ENCODE assay signal across 19 mouse cellular contexts in the genomic region with DNA sequence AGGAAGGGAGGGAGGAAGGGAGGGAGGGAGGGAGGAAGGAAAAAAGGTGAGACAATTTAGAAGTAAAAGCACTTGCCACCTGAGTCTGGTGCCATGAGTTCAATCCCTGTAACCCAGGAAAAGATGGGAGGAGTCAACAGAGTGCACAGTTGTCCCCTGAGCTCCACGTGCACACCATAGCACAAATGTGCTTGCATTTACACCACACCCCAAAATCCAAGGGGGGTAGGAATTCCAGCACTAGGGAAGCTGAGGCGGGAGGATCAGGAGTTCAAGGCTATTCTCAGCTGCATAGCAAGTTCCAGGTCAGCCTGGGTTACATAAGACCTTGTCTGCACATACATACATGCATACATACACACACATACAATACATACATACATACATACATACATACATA. TPM values are rescaled to one million over a fixed set of nuclear protein-coding genes. Genes with fewer than 3 reads are reported as not detected.
DNase-seq lines count a peak whose midpoint lies in the region; ATAC-seq and TF ChIP-seq lines count a peak whose summit lies in the region.
"Had no signal": no experiment of that assay in that cellular context is flagged by ENCODE, and none has a peak within 500 bp of the region (broad histone marks: within the 10 kb centered on the region; RNA-seq: fewer than 3 reads in every experiment).

No protein-coding gene starts in this region.

- no peak for TF ChIP-seq CTCF in ES-Bruce4 (IDR thresholded peaks at IDR 0.05; ENCODE audit: low read depth, low read length)
- TF ChIP-seq CTCF in liver, postnatal 0 days (IDR thresholded peaks at IDR 0.05; ENCODE audit: low read depth), result no peak

- 76% methylated on average over 2 of the region's 2 CpGs for WGBS in kidney, embryonic 16.5 days
- 62% methylated on average over 2 of the region's 2 CpGs for WGBS in liver, postnatal 0 days (ENCODE audit: insufficient replicate concordance)

- peak overlapping the region; percentile 53; the same call in 1 of the 2 replicates for H3K27ac ChIP-seq in kidney, embryonic 16.5 days (ENCODE audit: low read length)
- H3K27ac ChIP-seq in ES-Bruce4 (ENCODE audit: insufficient read depth, low read length), result peak overlapping the region; percentile 63
- peak overlapping the region; percentile 85 for H3K27ac ChIP-seq in liver, postnatal 0 days (ENCODE audit: low read depth)
- H3K27ac ChIP-seq: embryonic facial prominence, embryonic 15.5 days; forebrain, embryonic 13.5 days; hindbrain, embryonic 13.5 days had no signal

- no peaks in the 10 kb centered on the region for H3K27me3 ChIP-seq in kidney, embryonic 16.5 days (ENCODE audit: insufficient read depth, low read length)
- H3K27me3 ChIP-seq in ES-Bruce4 (ENCODE audit: control insufficient read depth, insufficient read depth, low read length, poor library complexity, severe bottlenecking), result no peaks in the 10 kb centered on the region
- H3K27me3 ChIP-seq in liver, postnatal 0 days (ENCODE audit: insufficient read depth, low read length), result no peaks in the 10 kb centered on the region
- H3K27me3 ChIP-seq: embryonic facial prominence, embryonic 15.5 days; forebrain, embryonic 13.5 days; hindbrain, embryonic 13.5 days; intestine, embryonic 15.5 days had no signal

- H3K36me3 ChIP-seq in kidney, embryonic 16.5 days (ENCODE audit: insufficient read depth, low read length), result no peaks in the 10 kb centered on the region
- no peaks in the 10 kb centered on the region for H3K36me3 ChIP-seq in ES-Bruce4 (ENCODE audit: control insufficient read depth, insufficient read depth, low read length, poor library complexity, severe bottlenecking)
- no peaks in the 10 kb centered on the region for H3K36me3 ChIP-seq in liver, postnatal 0 days (replicated peaks; ENCODE audit: insufficient read depth, low read length)
- H3K36me3 ChIP-seq: embryonic facial prominence, embryonic 15.5 days; hindbrain, embryonic 13.5 days; intestine, embryonic 15.5 days had no signal

- no peak for TF ChIP-seq POLR2A in ES-Bruce4 (IDR thresholded peaks at IDR 0.05; ENCODE audit: insufficient read depth, low read length)

- TF ChIP-seq EP300 in ES-Bruce4 (IDR thresholded peaks at IDR 0.05; ENCODE audit: insufficient read depth, low read depth, low read length), result peak; percentile 58; the same call in 1 of the 2 replicates
- no peak for TF ChIP-seq EP300 in liver, postnatal 0 days (IDR thresholded peaks at IDR 0.05; ENCODE audit: low read depth)

- peak; percentile 93 for DNase-seq in heart, adult 11 months
- no peak for DNase-seq in heart, postnatal 25 days (ENCODE audit: low spot score)
- DNase-seq in kidney, postnatal 14 days, result no peak
- no peak for DNase-seq in liver, postnatal 0 days
- no peak for DNase-seq in cerebellum, adult 18-20 months
- no peak for DNase-seq in right cerebral cortex, adult 2 months (ENCODE audit: low spot score in 2 of 2)
- DNase-seq: adrenal gland, adult 2 months; cerebellum, adult 9-10 months; lung, embryonic 14.5 days had no signal

- no peak overlapping the region for H3K4me2 ChIP-seq in kidney, embryonic 16.5 days (replicated peaks; ENCODE audit: low read depth, low read length)
- H3K4me2 ChIP-seq in liver, postnatal 0 days (ENCODE audit: low read depth, low read length), result no peak overlapping the region
- H3K4me2 ChIP-seq: embryonic facial prominence, embryonic 15.5 days; forebrain, embryonic 13.5 days; hindbrain, embryonic 13.5 days; intestine, embryonic 15.5 days; lung, embryonic 14.5 days had no signal

- no peak for ATAC-seq in kidney, embryonic 16.5 days (ENCODE audit: low FRiP score, low TSS enrichment)
- ATAC-seq in liver, postnatal 0 days, result no peak
- ATAC-seq: forebrain, embryonic 13.5 days; intestine, embryonic 15.5 days had no signal

- H3K9me3 ChIP-seq in kidney, embryonic 16.5 days (ENCODE audit: low read length), result no peaks in the 10 kb centered on the region
- no peaks in the 10 kb centered on the region for H3K9me3 ChIP-seq in ES-Bruce4 (replicated peaks; ENCODE audit: control insufficient read depth, insufficient read depth, low read length, poor library complexity, severe bottlenecking)
- no peaks in the 10 kb centered on the region for H3K9me3 ChIP-seq in liver, postnatal 0 days (ENCODE audit: low read length)
- H3K9me3 ChIP-seq: embryonic facial prominence, embryonic 15.5 days; forebrain, embryonic 13.5 days; hindbrain, embryonic 13.5 days; intestine, embryonic 15.5 days had no signal

- H3K4me3 ChIP-seq in kidney, embryonic 16.5 days (ENCODE audit: low read length), result no peak overlapping the region
- no peak overlapping the region for H3K4me3 ChIP-seq in ES-Bruce4 (ENCODE audit: low read depth, low read length)
- H3K4me3 ChIP-seq in liver, postnatal 0 days (ENCODE audit: low read depth, low read length), result no peak overlapping the region
- H3K4me3 ChIP-seq: embryonic facial prominence, embryonic 15.5 days; forebrain, embryonic 13.5 days; hindbrain, embryonic 13.5 days; intestine, embryonic 15.5 days had no signal

- intact Hi-C loops in heart, postnatal 25 days (cut with DNase I), result no loop called here

- H3K4me1 ChIP-seq in kidney, embryonic 16.5 days (ENCODE audit: insufficient read depth, low read length), result peaks cover 20% of the 10 kb centered on the region
- H3K4me1 ChIP-seq in ES-Bruce4 (ENCODE audit: control insufficient read depth, insufficient read depth, low read length), result peaks cover 7% of the 10 kb centered on the region
- H3K4me1 ChIP-seq in liver, postnatal 0 days (ENCODE audit: insufficient read depth), result peaks cover 63% of the 10 kb centered on the region

- no peak overlapping the region for H3K9ac ChIP-seq in kidney, embryonic 16.5 days (replicated peaks; ENCODE audit: low read length)
- H3K9ac ChIP-seq in ES-Bruce4 (ENCODE audit: low read depth, poor library complexity, severe bottlenecking), result no peak overlapping the region; the same call in 1 of the 2 replicates
- no peak overlapping the region for H3K9ac ChIP-seq in liver, postnatal 0 days (replicated peaks)
- H3K9ac ChIP-seq: embryonic facial prominence, embryonic 15.5 days; forebrain, embryonic 13.5 days; hindbrain, embryonic 13.5 days; intestine, embryonic 15.5 days; lung, embryonic 14.5 days had no signal

RNA-seq across cellular contexts. Expression of gene Gm16253, which starts 5.4 kb away (rescaled TPM):
- 1 to 10 TPM; 1.1 to 2.1 TPM for total RNA-seq in heart, postnatal 25 days (2021)
- 1.3 TPM in 2 replicates for polyA plus RNA-seq in kidney, embryonic 16.5 days (2015; fragmentation: Nextera tagmentation; extraction: Ambion mirVana)
- 1.1 and 1.7 TPM in 2 replicates for polyA plus RNA-seq in ES-Bruce4 (2011; ENCODE audit: insufficient read depth, insufficient read length, low read depth, missing spikeins)
- not detected in 2 replicates for polyA plus RNA-seq in liver, postnatal 0 days (2015; fragmentation: Nextera tagmentation; extraction: Ambion mirVana)
- total RNA-seq: adrenal gland, adult 2 months; left cerebral cortex, adult 18-20 months; megakaryocyte-erythroid progenitor cell, adult 5-6 weeks had no signal
- polyA plus RNA-seq: adrenal gland, adult 2 months; gonadal fat pad, adult 2 months; large intestine, adult 2 months had no signal

RNA-seq across cellular contexts. Expression of gene Txnip, which starts 13.6 kb away (rescaled TPM):
- total RNA-seq in heart, postnatal 25 days (2021), result 100 to 1,000 TPM; 341 to 607 TPM
- 191 and 197 TPM in 2 replicates for polyA plus RNA-seq in kidney, embryonic 16.5 days (2015; fragmentation: Nextera tagmentation; extraction: Ambion mirVana)
- 450 and 464 TPM in 2 replicates for polyA plus RNA-seq in ES-Bruce4 (2011; ENCODE audit: insufficient read depth, insufficient read length, low read depth, missing spikeins)
- 65.3 and 72.4 TPM in 2 replicates for polyA plus RNA-seq in liver, postnatal 0 days (2015; fragmentation: Nextera tagmentation; extraction: Ambion mirVana)

RNA-seq across cellular contexts. Expression of gene Polr3gl, which starts 22.6 kb away (rescaled TPM):
- 10 to 100 TPM; 25.2 to 25.9 TPM for total RNA-seq in heart, postnatal 25 days (2021)
- 32.1 and 35.8 TPM in 2 replicates for polyA plus RNA-seq in kidney, embryonic 16.5 days (2015; fragmentation: Nextera tagmentation; extraction: Ambion mirVana)
- polyA plus RNA-seq in ES-Bruce4 (2011; ENCODE audit: insufficient read depth, insufficient read length, low read depth, missing spikeins), result 16.2 and 22.8 TPM in 2 replicates
- 12.9 and 14.7 TPM in 2 replicates for polyA plus RNA-seq in liver, postnatal 0 days (2015; fragmentation: Nextera tagmentation; extraction: Ambion mirVana)

RNA-seq across cellular contexts. Expression of gene Ankrd34a, which starts 25.1 kb away (rescaled TPM):
- total RNA-seq in heart, postnatal 25 days (2021), result 1 to 10 TPM; 1.9 to 2.4 TPM
- polyA plus RNA-seq in kidney, embryonic 16.5 days (2015; fragmentation: Nextera tagmentation; extraction: Ambion mirVana), result 2.2 and 2.3 TPM in 2 replicates
- polyA plus RNA-seq in ES-Bruce4 (2011; ENCODE audit: insufficient read depth, insufficient read length, low read depth, missing spikeins), result 0.31 and 0.43 TPM in 2 replicates
- polyA plus RNA-seq in liver, postnatal 0 days (2015; fragmentation: Nextera tagmentation; extraction: Ambion mirVana), result not detected in 2 replicates
- total RNA-seq: megakaryocyte-erythroid progenitor cell, adult 5-6 weeks had no signal

RNA-seq across cellular contexts. Expression of gene Lix1l, which starts 29.6 kb away (rescaled TPM):
- 10 to 100 TPM; 25.4 to 27.2 TPM for total RNA-seq in heart, postnatal 25 days (2021)
- polyA plus RNA-seq in kidney, embryonic 16.5 days (2015; fragmentation: Nextera tagmentation; extraction: Ambion mirVana), result 6.9 and 7.1 TPM in 2 replicates
- polyA plus RNA-seq in ES-Bruce4 (2011; ENCODE audit: insufficient read depth, insufficient read length, low read depth, missing spikeins), result 2.5 and 3.1 TPM in 2 replicates
- polyA plus RNA-seq in liver, postnatal 0 days (2015; fragmentation: Nextera tagmentation; extraction: Ambion mirVana), result 0.45 and 0.54 TPM in 2 replicates
